Mouse (Mus musculus): ENCODE results near the gene Ube2cbp. TPM values are rescaled to one million over a fixed set of nuclear protein-coding genes. Genes with fewer than 3 reads are reported as not detected.

Ube2cbp gene
- polyA plus RNA-seq, 1 experiment from 2014 or later = 4.4 TPM

GRCm38 (mm10) chr9:86419366-86419765 lies 45.4 kb downstream of the Ube2cbp start:
- Histone ChIP-seq H3K27ac (replicated peaks) (no peak overlapping the region), H3K4me2 (replicated peaks) (no peak overlapping the region), H3K36me3 (no peaks in the 10 kb centered on the region), H3K9ac (replicated peaks) (no peak overlapping the region), H3K4me3 (no peak overlapping the region), H3K27me3 (no peaks in the 10 kb centered on the region), H3K4me1 (no peaks in the 10 kb centered on the region), H3K9me3 (no peaks in the 10 kb centered on the region)
- no peak for ATAC-seq (replicated peaks)
- 88% methylated on average over 6 of the region's 6 CpGs for WGBS

GRCm38 (mm10) chr9:86417971-86418370 lies 46.8 kb downstream of the Ube2cbp start:
- Histone ChIP-seq H3K9me3 (no peaks in the 10 kb centered on the region), H3K4me3 (no peak overlapping the region), H3K4me2 (replicated peaks) (no peak overlapping the region), H3K36me3 (no peaks in the 10 kb centered on the region), H3K4me1 (no peaks in the 10 kb centered on the region), H3K9ac (replicated peaks) (no peak overlapping the region), H3K27me3 (no peaks in the 10 kb centered on the region), H3K27ac (replicated peaks) (no peak overlapping the region)
- ATAC-seq (replicated peaks) = no peak
- 90% methylated on average over 1 of the region's 1 CpGs for WGBS

- H3K4me1 ChIP-seq = no peaks in the 10 kb centered on the region
- WGBS = 71% methylated on average over 6 of the region's 6 CpGs
- no peak overlapping the region for H3K9ac ChIP-seq (replicated peaks)
- ATAC-seq (replicated peaks) = no peak
- H3K4me2 ChIP-seq (replicated peaks) = no peak overlapping the region
- H3K9me3 ChIP-seq = no peaks in the 10 kb centered on the region
- H3K4me3 ChIP-seq = no peak overlapping the region
- no peak overlapping the region for H3K27ac ChIP-seq (replicated peaks)
- H3K27me3 ChIP-seq = no peaks in the 10 kb centered on the region
- no peaks in the 10 kb centered on the region for H3K36me3 ChIP-seq
Measured at GRCm38 (mm10) chr9:86395785-86396184, 69.0 kb downstream of the Ube2cbp start.

- H3K4me2 ChIP-seq (replicated peaks) = no peak overlapping the region
- no peaks in the 10 kb centered on the region for H3K9me3 ChIP-seq
- no peaks in the 10 kb centered on the region for H3K27me3 ChIP-seq
- ATAC-seq (replicated peaks) = no peak
- no peak overlapping the region for H3K27ac ChIP-seq (replicated peaks)
- no peak overlapping the region for H3K4me3 ChIP-seq
- H3K36me3 ChIP-seq = no peaks in the 10 kb centered on the region
- WGBS = 98% methylated on average over 1 of the region's 1 CpGs
- no peaks in the 10 kb centered on the region for H3K4me1 ChIP-seq
- H3K9ac ChIP-seq (replicated peaks) = no peak overlapping the region
Measured at GRCm38 (mm10) chr9:86395012-86395411, 69.7 kb downstream of the Ube2cbp start.

- H3K27ac ChIP-seq (replicated peaks) = no peak overlapping the region
- no peaks in the 10 kb centered on the region for H3K4me1 ChIP-seq
- H3K9me3 ChIP-seq = no peaks in the 10 kb centered on the region
- H3K36me3 ChIP-seq = no peaks in the 10 kb centered on the region
- no peak for ATAC-seq (replicated peaks)
- no peaks in the 10 kb centered on the region for H3K27me3 ChIP-seq
- WGBS = 65% methylated on average over 8 of the region's 8 CpGs
- no peak overlapping the region for H3K4me2 ChIP-seq (replicated peaks)
- H3K9ac ChIP-seq (replicated peaks) = no peak overlapping the region
- no peak overlapping the region for H3K4me3 ChIP-seq
Measured at GRCm38 (mm10) chr9:86393586-86394272, 71.0 kb downstream of the Ube2cbp start.

GRCm38 (mm10) chr9:86391467-86391866 lies 73.3 kb downstream of the Ube2cbp start:
- no peak overlapping the region for H3K27ac ChIP-seq (replicated peaks)
- H3K4me2 ChIP-seq (replicated peaks) = no peak overlapping the region
- ATAC-seq (replicated peaks) = no peak
- H3K9ac ChIP-seq (replicated peaks) = no peak overlapping the region
- H3K9me3 ChIP-seq = no peaks in the 10 kb centered on the region
- no peak overlapping the region for H3K4me3 ChIP-seq
- no peaks in the 10 kb centered on the region for H3K27me3 ChIP-seq
- H3K4me1 ChIP-seq = no peaks in the 10 kb centered on the region
- H3K36me3 ChIP-seq = no peaks in the 10 kb centered on the region

- H3K27me3 ChIP-seq = no peaks in the 10 kb centered on the region
- no peak overlapping the region for H3K4me3 ChIP-seq
- no peak overlapping the region for H3K4me2 ChIP-seq (replicated peaks)
- no peaks in the 10 kb centered on the region for H3K36me3 ChIP-seq
- no peaks in the 10 kb centered on the region for H3K4me1 ChIP-seq
- no peaks in the 10 kb centered on the region for H3K9me3 ChIP-seq
- H3K27ac ChIP-seq (replicated peaks) = no peak overlapping the region
- H3K9ac ChIP-seq (replicated peaks) = no peak overlapping the region
- 66% methylated on average over 2 of the region's 2 CpGs for WGBS
- no peak for ATAC-seq (replicated peaks)
Measured at GRCm38 (mm10) chr9:86390713-86391112, 74.0 kb downstream of the Ube2cbp start.

GRCm38 (mm10) chr9:86388538-86388937 lies 76.2 kb downstream of the Ube2cbp start:
- no peaks in the 10 kb centered on the region for H3K9me3 ChIP-seq
- WGBS = 30% methylated on average over 4 of the region's 4 CpGs
- no peaks in the 10 kb centered on the region for H3K4me1 ChIP-seq
- no peak for ATAC-seq (replicated peaks)
- no peaks in the 10 kb centered on the region for H3K36me3 ChIP-seq
- no peak overlapping the region for H3K4me3 ChIP-seq
- no peak overlapping the region for H3K9ac ChIP-seq (replicated peaks)
- no peak overlapping the region for H3K4me2 ChIP-seq (replicated peaks)
- H3K27ac ChIP-seq (replicated peaks) = no peak overlapping the region
- H3K27me3 ChIP-seq = no peaks in the 10 kb centered on the region

- H3K4me2 ChIP-seq (replicated peaks) = no peak overlapping the region
- no peaks in the 10 kb centered on the region for H3K9me3 ChIP-seq
- H3K4me3 ChIP-seq = no peak overlapping the region
- no peak for ATAC-seq (replicated peaks)
- H3K27ac ChIP-seq (replicated peaks) = no peak overlapping the region
- no peaks in the 10 kb centered on the region for H3K27me3 ChIP-seq
- 93% methylated on average over 2 of the region's 2 CpGs for WGBS
- no peaks in the 10 kb centered on the region for H3K36me3 ChIP-seq
- no peak overlapping the region for H3K9ac ChIP-seq (replicated peaks)
- no peaks in the 10 kb centered on the region for H3K4me1 ChIP-seq
Measured at GRCm38 (mm10) chr9:86376923-86377322, 87.8 kb downstream of the Ube2cbp start.

- no peak overlapping the region for H3K27ac ChIP-seq (replicated peaks)
- WGBS = 71% methylated on average over 12 of the region's 12 CpGs
- no peak overlapping the region for H3K4me3 ChIP-seq
- H3K4me1 ChIP-seq = no peaks in the 10 kb centered on the region
- no peak overlapping the region for H3K9ac ChIP-seq (replicated peaks)
- no peak for ATAC-seq (replicated peaks)
- no peaks in the 10 kb centered on the region for H3K27me3 ChIP-seq
- no peak overlapping the region for H3K4me2 ChIP-seq (replicated peaks)
- no peaks in the 10 kb centered on the region for H3K9me3 ChIP-seq
- no peaks in the 10 kb centered on the region for H3K36me3 ChIP-seq
Measured at GRCm38 (mm10) chr9:86372783-86373567, 91.8 kb downstream of the Ube2cbp start.

- no peaks in the 10 kb centered on the region for H3K4me1 ChIP-seq
- H3K9ac ChIP-seq (replicated peaks) = no peak overlapping the region
- H3K27ac ChIP-seq (replicated peaks) = no peak overlapping the region
- H3K36me3 ChIP-seq = no peaks in the 10 kb centered on the region
- H3K9me3 ChIP-seq = no peaks in the 10 kb centered on the region
- no peak overlapping the region for H3K4me3 ChIP-seq
- H3K4me2 ChIP-seq (replicated peaks) = no peak overlapping the region
- ATAC-seq (replicated peaks) = no peak
- 88% methylated on average over 4 of the region's 4 CpGs for WGBS
- H3K27me3 ChIP-seq = no peaks in the 10 kb centered on the region
Measured at GRCm38 (mm10) chr9:86369208-86369607, 95.5 kb downstream of the Ube2cbp start.

- peak; percentile 64 for ATAC-seq (replicated peaks)
- Histone ChIP-seq H3K36me3 (no peaks in the 10 kb centered on the region), H3K4me2 (replicated peaks) (no peak overlapping the region), H3K27ac (replicated peaks) (no peak overlapping the region), H3K9ac (replicated peaks) (no peak overlapping the region), H3K4me3 (no peak overlapping the region), H3K27me3 (no peaks in the 10 kb centered on the region), H3K4me1 (no peaks in the 10 kb centered on the region), H3K9me3 (no peaks in the 10 kb centered on the region)
- 39% methylated on average over 9 of the region's 9 CpGs for WGBS
Measured at GRCm38 (mm10) chr9:86360536-86360935, 104.2 kb downstream of the Ube2cbp start.
